Mouse (Mus musculus): Measurements from ENCODE around the gene Yes1. TPM values are rescaled to one million over a fixed set of nuclear protein-coding genes. Genes with fewer than 3 reads are reported as not detected.
A peak's percentile ranks its signal among the peaks of the same experiment; 100 is the strongest.
"Not testable (repeated sequence)": the region's sequence is repeated elsewhere in the genome, so short reads cannot be mapped to it uniquely, and the experiment has no call there.

Gene Yes1
- polyA plus RNA-seq, 1 experiment from 2014 or later, result 30.5 TPM

- no peak overlapping the region for H3K4me3 ChIP-seq (replicated peaks)
- H3K9ac ChIP-seq, result no peak overlapping the region
- no peak for ATAC-seq (ENCODE audit: insufficient number of reproducible peaks, low FRiP score, low TSS enrichment, low read depth)
- no peak overlapping the region for H3K4me2 ChIP-seq (replicated peaks)
- H3K36me3 ChIP-seq, result no peaks in the 10 kb centered on the region
- WGBS, result 79% methylated on average over 5 of the region's 5 CpGs
- H3K27me3 ChIP-seq, result no peaks in the 10 kb centered on the region
- no peak overlapping the region for H3K27ac ChIP-seq (replicated peaks)
- H3K9me3 ChIP-seq (replicated peaks), result no peaks in the 10 kb centered on the region
- H3K4me1 ChIP-seq, result 0 out of 2 replicates have a peak, but pooled peaks cover 4% of the 10 kb centered on the region
Measured at GRCm38 (mm10) chr5:32711485-32711884, 100.5 kb downstream of the Yes1 start.

GRCm38 (mm10) chr5:32712221-32713041 is 101.5 kb downstream of the Yes1 start:
- Histone ChIP-seq H3K9ac (no peak overlapping the region), H3K27ac (replicated peaks) (no peak overlapping the region), H3K4me3 (replicated peaks) (0 out of 2 replicates have a peak overlapping the region, but pooled peaks have one; percentile 60), H3K4me1 (0 out of 2 replicates have a peak, but pooled peaks cover 4% of the 10 kb centered on the region), H3K4me2 (replicated peaks) (peak overlapping the region; percentile 68; the same call in 1 of the 2 replicates), H3K36me3 (no peaks in the 10 kb centered on the region), H3K27me3 (no peaks in the 10 kb centered on the region), H3K9me3 (replicated peaks) (no peaks in the 10 kb centered on the region)
- ATAC-seq (ENCODE audit: insufficient number of reproducible peaks, low FRiP score, low TSS enrichment, low read depth), result no peak
- WGBS, result 60% methylated on average over 4 of the region's 4 CpGs

GRCm38 (mm10) chr5:32713042-32713702 is 102.2 kb downstream of the Yes1 start:
- no peaks in the 10 kb centered on the region for H3K27me3 ChIP-seq
- no peaks in the 10 kb centered on the region for H3K9me3 ChIP-seq (replicated peaks)
- peak overlapping the region; percentile 90 for H3K27ac ChIP-seq (replicated peaks)
- 0 out of 2 replicates have a peak, but pooled peaks cover 4% of the 10 kb centered on the region for H3K4me1 ChIP-seq
- 18% methylated on average over 2 of the region's 2 CpGs for WGBS
- H3K4me2 ChIP-seq (replicated peaks), result peak overlapping the region; percentile 68
- no peaks in the 10 kb centered on the region for H3K36me3 ChIP-seq
- ATAC-seq (ENCODE audit: insufficient number of reproducible peaks, low FRiP score, low TSS enrichment, low read depth), result no peak
- peak overlapping the region; percentile 53 for H3K9ac ChIP-seq
- peak overlapping the region; percentile 60 for H3K4me3 ChIP-seq (replicated peaks)

GRCm38 (mm10) chr5:32713703-32714467 is 102.9 kb downstream of the Yes1 start:
- peak overlapping the region; percentile 60 for H3K4me3 ChIP-seq (replicated peaks)
- under 1% methylated on average over 55 of the region's 55 CpGs for WGBS
- H3K4me2 ChIP-seq (replicated peaks), result peak overlapping the region; percentile 68
- H3K9ac ChIP-seq, result peak overlapping the region; percentile 53
- ATAC-seq (ENCODE audit: insufficient number of reproducible peaks, low FRiP score, low TSS enrichment, low read depth), result peak; percentile 98
- peak overlapping the region; percentile 90 for H3K27ac ChIP-seq (replicated peaks)
- no peaks in the 10 kb centered on the region for H3K9me3 ChIP-seq (replicated peaks)
- 0 out of 2 replicates have a peak, but pooled peaks cover 4% of the 10 kb centered on the region for H3K4me1 ChIP-seq
- H3K27me3 ChIP-seq, result no peaks in the 10 kb centered on the region
- no peaks in the 10 kb centered on the region for H3K36me3 ChIP-seq

- H3K4me3 ChIP-seq (replicated peaks), result no peak overlapping the region
- H3K27ac ChIP-seq (replicated peaks), result no peak overlapping the region
- H3K9me3 ChIP-seq (replicated peaks), result no peaks in the 10 kb centered on the region
- no peak overlapping the region for H3K4me2 ChIP-seq (replicated peaks)
- no peak overlapping the region for H3K9ac ChIP-seq
- WGBS, result 41% methylated on average over 1 of the region's 1 CpGs
- H3K27me3 ChIP-seq, result no peaks in the 10 kb centered on the region
- H3K36me3 ChIP-seq, result no peaks in the 10 kb centered on the region
- 0 out of 2 replicates have a peak, but pooled peaks cover 4% of the 10 kb centered on the region for H3K4me1 ChIP-seq
- ATAC-seq (ENCODE audit: insufficient number of reproducible peaks, low FRiP score, low TSS enrichment, low read depth), result no peak
Measured at GRCm38 (mm10) chr5:32717726-32718125, 106.8 kb downstream of the Yes1 start.

GRCm38 (mm10) chr5:32718916-32719315 is 107.9 kb downstream of the Yes1 start:
- 54% methylated on average over 6 of the region's 6 CpGs for WGBS
- Histone ChIP-seq H3K4me1 (no peaks in the 10 kb centered on the region), H3K4me3 (replicated peaks) (no peak overlapping the region), H3K4me2 (replicated peaks) (no peak overlapping the region), H3K27ac (replicated peaks) (no peak overlapping the region), H3K9me3 (replicated peaks) (no peaks in the 10 kb centered on the region), H3K27me3 (no peaks in the 10 kb centered on the region), H3K9ac (no peak overlapping the region), H3K36me3 (no peaks in the 10 kb centered on the region)
- no peak for ATAC-seq (ENCODE audit: insufficient number of reproducible peaks, low FRiP score, low TSS enrichment, low read depth)

- Histone ChIP-seq H3K27ac (replicated peaks) (no peak overlapping the region), H3K9me3 (replicated peaks) (no peaks in the 10 kb centered on the region), H3K27me3 (no peaks in the 10 kb centered on the region), H3K36me3 (no peaks in the 10 kb centered on the region), H3K4me3 (replicated peaks) (no peak overlapping the region), H3K9ac (no peak overlapping the region), H3K4me1 (no peaks in the 10 kb centered on the region), H3K4me2 (replicated peaks) (no peak overlapping the region)
- ATAC-seq (ENCODE audit: insufficient number of reproducible peaks, low FRiP score, low TSS enrichment, low read depth), result no peak
- WGBS, result 81% methylated on average over 9 of the region's 9 CpGs
Measured at GRCm38 (mm10) chr5:32720416-32720815, 109.4 kb downstream of the Yes1 start.

- H3K4me1 ChIP-seq, result no peaks in the 10 kb centered on the region
- no peak overlapping the region for H3K27ac ChIP-seq (replicated peaks)
- WGBS, result 57% methylated on average over 3 of the region's 3 CpGs
- no peak overlapping the region for H3K4me3 ChIP-seq (replicated peaks)
- no peaks in the 10 kb centered on the region for H3K9me3 ChIP-seq (replicated peaks)
- ATAC-seq (ENCODE audit: insufficient number of reproducible peaks, low FRiP score, low TSS enrichment, low read depth), result no peak
- H3K9ac ChIP-seq, result no peak overlapping the region
- H3K4me2 ChIP-seq (replicated peaks), result no peak overlapping the region
- H3K27me3 ChIP-seq, result no peaks in the 10 kb centered on the region
- H3K36me3 ChIP-seq, result no peaks in the 10 kb centered on the region
Measured at GRCm38 (mm10) chr5:32721316-32721715, 110.3 kb downstream of the Yes1 start.

GRCm38 (mm10) chr5:32722263-32722662 is 111.3 kb downstream of the Yes1 start:
- H3K36me3 ChIP-seq, result no peaks in the 10 kb centered on the region
- H3K9me3 ChIP-seq (replicated peaks), result no peaks in the 10 kb centered on the region
- H3K27ac ChIP-seq (replicated peaks), result no peak overlapping the region
- H3K4me1 ChIP-seq, result no peaks in the 10 kb centered on the region
- H3K4me2 ChIP-seq (replicated peaks), result no peak overlapping the region
- H3K9ac ChIP-seq, result no peak overlapping the region
- ATAC-seq (ENCODE audit: insufficient number of reproducible peaks, low FRiP score, low TSS enrichment, low read depth), result no peak
- no peak overlapping the region for H3K4me3 ChIP-seq (replicated peaks)
- no peaks in the 10 kb centered on the region for H3K27me3 ChIP-seq
- 69% methylated on average over 7 of the region's 7 CpGs for WGBS

GRCm38 (mm10) chr5:32722711-32723110 is 111.7 kb downstream of the Yes1 start:
- not testable (repeated sequence) for H3K9ac ChIP-seq; ATAC-seq (ENCODE audit: insufficient number of reproducible peaks, low FRiP score, low TSS enrichment, low read depth); H3K36me3 ChIP-seq; H3K9me3 ChIP-seq (replicated peaks); H3K4me3 ChIP-seq (replicated peaks); H3K4me2 ChIP-seq (replicated peaks); H3K27me3 ChIP-seq; H3K27ac ChIP-seq (replicated peaks); H3K4me1 ChIP-seq
- WGBS, result 77% methylated on average over 8 of the region's 8 CpGs

GRCm38 (mm10) chr5:32723981-32724380 is 113.0 kb downstream of the Yes1 start:
- Histone ChIP-seq H3K27me3 (no peaks in the 10 kb centered on the region), H3K4me1 (no peaks in the 10 kb centered on the region), H3K9ac (no peak overlapping the region), H3K4me3 (replicated peaks) (no peak overlapping the region), H3K27ac (replicated peaks) (no peak overlapping the region), H3K9me3 (replicated peaks) (no peaks in the 10 kb centered on the region), H3K4me2 (replicated peaks) (no peak overlapping the region), H3K36me3 (no peaks in the 10 kb centered on the region)
- WGBS, result 79% methylated on average over 7 of the region's 7 CpGs
- ATAC-seq (ENCODE audit: insufficient number of reproducible peaks, low FRiP score, low TSS enrichment, low read depth), result no peak
